In the genomic region with DNA sequence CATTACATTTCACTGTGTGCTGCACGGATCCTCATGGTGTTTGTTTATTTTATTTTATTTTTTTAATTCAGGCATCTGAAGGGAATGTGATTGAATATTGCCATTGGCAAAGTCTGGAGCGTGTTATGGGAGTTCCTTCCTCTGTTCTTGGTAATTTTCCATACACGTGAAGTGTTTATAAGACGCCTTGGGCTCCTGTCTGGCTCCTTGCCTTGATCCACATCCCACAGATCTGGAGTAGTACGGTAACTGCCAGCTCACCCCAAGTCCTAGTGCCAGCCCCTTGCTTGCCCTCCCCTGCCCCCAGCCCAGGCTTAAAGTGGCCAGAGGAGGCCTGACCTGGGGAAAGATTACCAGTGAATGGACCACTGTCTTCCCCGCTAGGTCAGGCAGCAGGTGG, we compare ENCODE assay signal across 21 mouse cellular contexts. TPM values are rescaled to one million over a fixed set of nuclear protein-coding genes. Genes with fewer than 3 reads are reported as not detected.
DNase-seq lines count a peak whose midpoint lies in the region; ATAC-seq and TF ChIP-seq lines count a peak whose summit lies in the region.
"Had no signal": no experiment of that assay in that cellular context is flagged by ENCODE, and none has a peak within 500 bp of the region (broad histone marks: within the 10 kb centered on the region; RNA-seq: fewer than 3 reads in every experiment).

No protein-coding gene starts in this region.

- TF ChIP-seq CTCF in lung, adult 2 months (IDR thresholded peaks at IDR 0.05; ENCODE audit: insufficient read depth, low read length), result no peak

- H3K27ac ChIP-seq in hindbrain, embryonic 10.5 days, result peak overlapping the region; percentile 35; the same call in 1 of the 2 replicates
- H3K27ac ChIP-seq in hindbrain, embryonic 14.5 days, result no peak overlapping the region
- H3K27ac ChIP-seq in midbrain, embryonic 10.5 days (replicated peaks), result peak overlapping the region; percentile 39; the same call in 1 of the 2 replicates
- no peak overlapping the region for H3K27ac ChIP-seq in midbrain, embryonic 16.5 days (ENCODE audit: low read length)
- H3K27ac ChIP-seq in neural tube, embryonic 15.5 days (replicated peaks), result no peak overlapping the region
- H3K27ac ChIP-seq: embryonic facial prominence, embryonic 12.5 days; forebrain, embryonic 12.5 days; heart, embryonic 10.5 days; hindbrain, embryonic 13.5 days had no signal

- WGBS in hindbrain, embryonic 10.5 days, result 81% methylated on average over 6 of the region's 6 CpGs
- 78% methylated on average over 6 of the region's 6 CpGs for WGBS in hindbrain, embryonic 14.5 days
- WGBS in lung, adult 2 months, result 45% methylated on average over 6 of the region's 6 CpGs
- 79% methylated on average over 6 of the region's 6 CpGs for WGBS in midbrain, embryonic 10.5 days
- 79% methylated on average over 6 of the region's 6 CpGs for WGBS in midbrain, embryonic 16.5 days
- 83% methylated on average over 6 of the region's 6 CpGs for WGBS in neural tube, embryonic 15.5 days

- no peak overlapping the region for H3K4me3 ChIP-seq in hindbrain, embryonic 10.5 days
- no peak overlapping the region for H3K4me3 ChIP-seq in hindbrain, embryonic 14.5 days (replicated peaks; ENCODE audit: low read length)
- H3K4me3 ChIP-seq in lung, adult 2 months (replicated peaks; ENCODE audit: extremely low read depth, low read depth, low read length), result no peak overlapping the region
- no peak overlapping the region for H3K4me3 ChIP-seq in midbrain, embryonic 10.5 days
- H3K4me3 ChIP-seq in midbrain, embryonic 16.5 days (ENCODE audit: low read depth, low read length), result no peak overlapping the region
- H3K4me3 ChIP-seq in neural tube, embryonic 15.5 days (replicated peaks), result no peak overlapping the region
- H3K4me3 ChIP-seq: embryonic facial prominence, embryonic 12.5 days; forebrain, embryonic 12.5 days; heart, embryonic 10.5 days; hindbrain, embryonic 13.5 days had no signal

- ATAC-seq in hindbrain, embryonic 14.5 days (ENCODE audit: low FRiP score), result no peak
- ATAC-seq in midbrain, embryonic 16.5 days, result no peak
- ATAC-seq in neural tube, embryonic 15.5 days (ENCODE audit: low FRiP score), result no peak
- ATAC-seq: forebrain, embryonic 16.5 days had no signal

- no peak for TF ChIP-seq POLR2A in lung, adult 2 months (IDR thresholded peaks at IDR 0.05; ENCODE audit: borderline replicate concordance, extremely low read depth, low read depth, low read length)

- H3K36me3 ChIP-seq in hindbrain, embryonic 10.5 days, result no peaks in the 10 kb centered on the region
- H3K36me3 ChIP-seq in hindbrain, embryonic 14.5 days (replicated peaks; ENCODE audit: control insufficient read depth, insufficient read depth), result no peaks in the 10 kb centered on the region
- no peaks in the 10 kb centered on the region for H3K36me3 ChIP-seq in midbrain, embryonic 10.5 days
- no peaks in the 10 kb centered on the region for H3K36me3 ChIP-seq in midbrain, embryonic 16.5 days (ENCODE audit: control insufficient read depth, insufficient read depth, low read length)
- no peaks in the 10 kb centered on the region for H3K36me3 ChIP-seq in neural tube, embryonic 15.5 days
- H3K36me3 ChIP-seq: embryonic facial prominence, embryonic 12.5 days; forebrain, embryonic 12.5 days; G1E; heart, embryonic 10.5 days; hindbrain, embryonic 13.5 days had no signal

- H3K9ac ChIP-seq in hindbrain, embryonic 14.5 days, result no peak overlapping the region
- H3K9ac ChIP-seq in midbrain, embryonic 16.5 days (ENCODE audit: low read depth, low read length), result no peak overlapping the region
- H3K9ac ChIP-seq in neural tube, embryonic 15.5 days (replicated peaks), result no peak overlapping the region
- H3K9ac ChIP-seq: embryonic facial prominence, embryonic 12.5 days; forebrain, embryonic 12.5 days; hindbrain, embryonic 13.5 days had no signal

- H3K9me3 ChIP-seq in hindbrain, embryonic 10.5 days, result no peaks in the 10 kb centered on the region; the same call in 1 of the 2 replicates
- no peaks in the 10 kb centered on the region for H3K9me3 ChIP-seq in hindbrain, embryonic 14.5 days (ENCODE audit: control insufficient read depth, low read length)
- 0 out of 2 replicates have a peak, but pooled peaks cover 6% of the 10 kb centered on the region for H3K9me3 ChIP-seq in midbrain, embryonic 10.5 days (replicated peaks)
- H3K9me3 ChIP-seq in midbrain, embryonic 16.5 days (replicated peaks; ENCODE audit: control insufficient read depth, low read length, poor library complexity, severe bottlenecking), result no peaks in the 10 kb centered on the region
- H3K9me3 ChIP-seq in neural tube, embryonic 15.5 days (replicated peaks), result no peaks in the 10 kb centered on the region
- H3K9me3 ChIP-seq: embryonic facial prominence, embryonic 12.5 days; forebrain, embryonic 12.5 days; heart, embryonic 10.5 days; hindbrain, embryonic 13.5 days had no signal

- peaks cover 21% of the 10 kb centered on the region for H3K4me1 ChIP-seq in hindbrain, embryonic 10.5 days (replicated peaks)
- H3K4me1 ChIP-seq in hindbrain, embryonic 14.5 days (replicated peaks; ENCODE audit: control insufficient read depth, insufficient read depth, low read length), result peaks cover 3% of the 10 kb centered on the region; the same call in 1 of the 2 replicates
- peaks cover 5% of the 10 kb centered on the region; the same call in 1 of the 2 replicates for H3K4me1 ChIP-seq in lung, adult 2 months (ENCODE audit: control insufficient read depth, insufficient read depth, low read length)
- peaks cover 22% of the 10 kb centered on the region for H3K4me1 ChIP-seq in midbrain, embryonic 10.5 days
- peaks cover 3% of the 10 kb centered on the region; the same call in 1 of the 2 replicates for H3K4me1 ChIP-seq in midbrain, embryonic 16.5 days (ENCODE audit: control insufficient read depth, insufficient read depth, low read length)
- peaks cover 5% of the 10 kb centered on the region for H3K4me1 ChIP-seq in neural tube, embryonic 15.5 days

- H3K27me3 ChIP-seq in hindbrain, embryonic 10.5 days (ENCODE audit: insufficient read depth, poor library complexity, severe bottlenecking), result peaks cover 23% of the 10 kb centered on the region
- H3K27me3 ChIP-seq in hindbrain, embryonic 14.5 days (ENCODE audit: control insufficient read depth, insufficient read depth, low read length), result 0 out of 2 replicates have a peak, but pooled peaks cover 5% of the 10 kb centered on the region
- peaks cover 23% of the 10 kb centered on the region for H3K27me3 ChIP-seq in midbrain, embryonic 10.5 days (ENCODE audit: low read depth, poor library complexity, severe bottlenecking)
- no peaks in the 10 kb centered on the region for H3K27me3 ChIP-seq in midbrain, embryonic 16.5 days (ENCODE audit: control insufficient read depth, insufficient read depth, low read depth, low read length)
- H3K27me3 ChIP-seq in neural tube, embryonic 15.5 days (replicated peaks), result peaks cover 5% of the 10 kb centered on the region; the same call in 1 of the 2 replicates

- no peak for DNase-seq in hindbrain, embryonic 10.5 days (ENCODE audit: low spot score)
- no peak for DNase-seq in hindbrain, embryonic 14.5 days (ENCODE audit: low spot score)
- peak; percentile 44 to 56 for DNase-seq in lung, adult 18-20 months
- DNase-seq in lung, adult 2 months, result no peak
- no peak for DNase-seq in midbrain, embryonic 10.5 days (ENCODE audit: low spot score)
- DNase-seq: adrenal gland, postnatal 10 days; cerebellum, adult 11 months; cerebellum, adult 8-10 months; cerebellum, postnatal 14 days; embryo, embryonic 11 days; gastrocnemius, postnatal 14 days; heart, postnatal 10 days; heart, postnatal 4 days had no signal

- H3K4me2 ChIP-seq in hindbrain, embryonic 14.5 days (replicated peaks), result no peak overlapping the region
- no peak overlapping the region for H3K4me2 ChIP-seq in midbrain, embryonic 16.5 days (ENCODE audit: low read length)
- no peak overlapping the region for H3K4me2 ChIP-seq in neural tube, embryonic 15.5 days
- H3K4me2 ChIP-seq: embryonic facial prominence, embryonic 12.5 days; forebrain, embryonic 12.5 days; hindbrain, embryonic 13.5 days had no signal

RNA-seq across cellular contexts. Expression of gene Hhipl1, which starts 5.1 kb away (rescaled TPM):
- polyA plus RNA-seq in hindbrain, embryonic 10.5 days (2016; fragmentation: Nextera tagmentation; extraction: Ambion mirVana), result 3.0 and 3.2 TPM in 2 replicates
- polyA plus RNA-seq in hindbrain, embryonic 14.5 days (2014; fragmentation: Nextera tagmentation; extraction: Ambion mirVana), result 1.8 and 1.9 TPM in 2 replicates
- 1.3 and 1.8 TPM in 2 replicates for polyA plus RNA-seq in lung, adult 2 months (2012; rRNA removed)
- 3.7 and 5.1 TPM in 2 replicates for polyA plus RNA-seq in midbrain, embryonic 10.5 days (2016; fragmentation: Nextera tagmentation; extraction: Ambion mirVana)
- 2.7 and 2.9 TPM in 2 replicates for polyA plus RNA-seq in midbrain, embryonic 16.5 days (2015; fragmentation: Nextera tagmentation; extraction: Ambion mirVana)
- polyA plus RNA-seq in neural tube, embryonic 15.5 days (2015; fragmentation: Nextera tagmentation; extraction: Ambion mirVana), result 2.7 and 3.2 TPM in 2 replicates
- polyA plus RNA-seq: G1E had no signal

RNA-seq across cellular contexts. Expression of gene Ccdc85c, which starts 25.8 kb away (rescaled TPM):
- 14.3 and 16.0 TPM in 2 replicates for polyA plus RNA-seq in hindbrain, embryonic 10.5 days (2016; fragmentation: Nextera tagmentation; extraction: Ambion mirVana)
- polyA plus RNA-seq in hindbrain, embryonic 14.5 days (2014; fragmentation: Nextera tagmentation; extraction: Ambion mirVana), result 13.9 and 16.5 TPM in 2 replicates
- 22.2 and 22.5 TPM in 2 replicates for polyA plus RNA-seq in lung, adult 2 months (2012; rRNA removed)
- 12.1 and 15.5 TPM in 2 replicates for polyA plus RNA-seq in midbrain, embryonic 10.5 days (2016; fragmentation: Nextera tagmentation; extraction: Ambion mirVana)
- 13.2 and 13.5 TPM in 2 replicates for polyA plus RNA-seq in midbrain, embryonic 16.5 days (2015; fragmentation: Nextera tagmentation; extraction: Ambion mirVana)
- 10.5 and 11.9 TPM in 2 replicates for polyA plus RNA-seq in neural tube, embryonic 15.5 days (2015; fragmentation: Nextera tagmentation; extraction: Ambion mirVana)
- polyA plus RNA-seq: G1E had no signal

RNA-seq across cellular contexts. Expression of gene Cyp46a1, which starts 33.2 kb away (rescaled TPM):
- 17.8 and 19.1 TPM in 2 replicates for polyA plus RNA-seq in hindbrain, embryonic 10.5 days (2016; fragmentation: Nextera tagmentation; extraction: Ambion mirVana)
- polyA plus RNA-seq in hindbrain, embryonic 14.5 days (2014; fragmentation: Nextera tagmentation; extraction: Ambion mirVana), result 22.7 and 23.5 TPM in 2 replicates
- 1.6 and 3.0 TPM in 2 replicates for polyA plus RNA-seq in lung, adult 2 months (2012; rRNA removed)
- 17.5 and 19.4 TPM in 2 replicates for polyA plus RNA-seq in midbrain, embryonic 10.5 days (2016; fragmentation: Nextera tagmentation; extraction: Ambion mirVana)
- polyA plus RNA-seq in midbrain, embryonic 16.5 days (2015; fragmentation: Nextera tagmentation; extraction: Ambion mirVana), result 28.1 and 36.2 TPM in 2 replicates
- polyA plus RNA-seq in neural tube, embryonic 15.5 days (2015; fragmentation: Nextera tagmentation; extraction: Ambion mirVana), result 29.5 and 33.2 TPM in 2 replicates
- polyA plus RNA-seq: G1E had no signal

Comparison
In these comparisons a context has a peak if more than half of its experiments do, and no peak if none do; other contexts are left out.
1. DNase-seq: peak in lung, adult 18-20 months (2 of 2); none in hindbrain, embryonic 10.5 days (single experiment), hindbrain, embryonic 14.5 days (single experiment), lung, adult 2 months (single experiment) and midbrain, embryonic 10.5 days (single experiment).
2. H3K27ac ChIP-seq: peak in hindbrain, embryonic 10.5 days (single experiment) and midbrain, embryonic 10.5 days (single experiment); none in hindbrain, embryonic 14.5 days (single experiment), midbrain, embryonic 16.5 days (single experiment) and neural tube, embryonic 15.5 days (single experiment).